8 mouse cellular contexts compared by ENCODE assay signal in genomic region chr17:5492746-5493160, GRCm38 (mm10). TPM values are rescaled to one million over a fixed set of nuclear protein-coding genes. Genes with fewer than 3 reads are reported as not detected.
DNase-seq lines count a peak whose midpoint lies in the region; ATAC-seq and TF ChIP-seq lines count a peak whose summit lies in the region.

No protein-coding gene starts in this region.

- H3K27me3 ChIP-seq in cerebellum, adult 2 months (ENCODE audit: control insufficient read depth, insufficient read depth, low read length) = no peaks in the 10 kb centered on the region
- no peaks in the 10 kb centered on the region; the same call in none of the 2 replicates for H3K27me3 ChIP-seq in intestine, embryonic 15.5 days (replicated peaks)
- H3K27me3 ChIP-seq in midbrain, embryonic 12.5 days = peaks cover 36% of the 10 kb centered on the region

- no peak for TF ChIP-seq CTCF in cerebellum, adult 2 months (IDR thresholded peaks at IDR 0.05; ENCODE audit: borderline replicate concordance, insufficient read depth, low read depth, low read length)

- peak; percentile 54 for ATAC-seq in intestine, embryonic 15.5 days
- ATAC-seq in midbrain, embryonic 12.5 days (ENCODE audit: low FRiP score, low read depth) = peak; percentile 61

- peak overlapping the region; percentile 81 for H3K4me3 ChIP-seq in cerebellum, adult 2 months (replicated peaks; ENCODE audit: insufficient read depth, low read depth, low read length)
- peak overlapping the region; percentile 68 for H3K4me3 ChIP-seq in intestine, embryonic 15.5 days (replicated peaks)
- H3K4me3 ChIP-seq in midbrain, embryonic 12.5 days = peak overlapping the region; percentile 76

- under 1% methylated on average over 48 of the region's 48 CpGs for WGBS in cerebellum, adult 2 months
- WGBS in intestine, embryonic 15.5 days = under 1% methylated on average over 48 of the region's 48 CpGs
- under 1% methylated on average over 48 of the region's 48 CpGs for WGBS in midbrain, embryonic 12.5 days

- no peaks in the 10 kb centered on the region for H3K36me3 ChIP-seq in intestine, embryonic 15.5 days
- no peaks in the 10 kb centered on the region for H3K36me3 ChIP-seq in midbrain, embryonic 12.5 days

- peak overlapping the region; percentile 98 for H3K4me2 ChIP-seq in intestine, embryonic 15.5 days (replicated peaks)
- peak overlapping the region; percentile 96 for H3K4me2 ChIP-seq in midbrain, embryonic 12.5 days (replicated peaks)

- peaks cover under 1% of the 10 kb centered on the region for H3K4me1 ChIP-seq in cerebellum, adult 2 months (ENCODE audit: control insufficient read depth, insufficient read depth, low read length)
- peaks cover 10% of the 10 kb centered on the region for H3K4me1 ChIP-seq in intestine, embryonic 15.5 days (replicated peaks)
- peaks cover 23% of the 10 kb centered on the region for H3K4me1 ChIP-seq in midbrain, embryonic 12.5 days

- no peak for DNase-seq in cerebellum, adult 2 months
- DNase-seq in cerebellum, adult 11 months = no peak
- DNase-seq in urinary bladder, postnatal 25 days (ENCODE audit: low spot score) = peak; percentile 60
- no peak for DNase-seq in urinary bladder, postnatal 10 days (ENCODE audit: low spot score)
- DNase-seq in layer of hippocampus, adult 11-12 months (ENCODE audit: low spot score) = no peak
- DNase-seq in adrenal gland, postnatal 4 days (ENCODE audit: low spot score in 2 of 2) = no peak

- H3K27ac ChIP-seq in cerebellum, adult 2 months (ENCODE audit: insufficient read depth, low read length) = peak overlapping the region; percentile 85
- peak overlapping the region; percentile 66 for H3K27ac ChIP-seq in intestine, embryonic 15.5 days
- H3K27ac ChIP-seq in midbrain, embryonic 12.5 days (replicated peaks) = peak overlapping the region; percentile 96

- no peaks in the 10 kb centered on the region for H3K9me3 ChIP-seq in intestine, embryonic 15.5 days
- H3K9me3 ChIP-seq in midbrain, embryonic 12.5 days = no peaks in the 10 kb centered on the region

- H3K9ac ChIP-seq in intestine, embryonic 15.5 days = peak overlapping the region; percentile 54
- H3K9ac ChIP-seq in midbrain, embryonic 12.5 days (replicated peaks) = peak overlapping the region; percentile 74

- TF ChIP-seq POLR2A in cerebellum, adult 2 months (IDR thresholded peaks at IDR 0.05; ENCODE audit: borderline replicate concordance, insufficient read depth, low read length) = no peak

RNA-seq across cellular contexts. Expression of gene Zdhhc14, which starts 0.4 kb away (rescaled TPM):
- 24.8 and 26.0 TPM in 2 replicates for polyA plus RNA-seq in cerebellum, adult 2 months (2012; rRNA removed)
- 2.3 and 2.5 TPM in 2 replicates for polyA plus RNA-seq in intestine, embryonic 15.5 days (2015; fragmentation: Nextera tagmentation; extraction: Ambion mirVana)
- polyA plus RNA-seq in midbrain, embryonic 12.5 days (2016; fragmentation: Nextera tagmentation; extraction: Ambion mirVana) = 4.1 and 4.3 TPM in 2 replicates
- 1 to 10 TPM; 7.6 to 8.2 TPM for total RNA-seq in adrenal gland, postnatal 4 days (2021)

RNA-seq across cellular contexts. Expression of gene Tmem242, which starts 52.7 kb away (rescaled TPM):
- 45.2 and 52.3 TPM in 2 replicates for polyA plus RNA-seq in cerebellum, adult 2 months (2012; rRNA removed)
- 114 and 124 TPM in 2 replicates for polyA plus RNA-seq in intestine, embryonic 15.5 days (2015; fragmentation: Nextera tagmentation; extraction: Ambion mirVana)
- polyA plus RNA-seq in midbrain, embryonic 12.5 days (2016; fragmentation: Nextera tagmentation; extraction: Ambion mirVana) = 112 and 122 TPM in 2 replicates
- 100 to 1,000 TPM; 113 to 116 TPM for total RNA-seq in adrenal gland, postnatal 4 days (2021)
